Mouse (Mus musculus) kidney, embryonic 16.5 days (tissue): ENCODE measurements around the gene Rad51. TPM values are rescaled to one million over a fixed set of nuclear protein-coding genes. Genes with fewer than 3 reads are reported as not detected.

Experiments
- ATAC-seq: fragments of 200-750 bp; cut with Nextera tagmentation; 2 replicates; pipeline ENCODE4 v1.8.0; 2017; ENCODE audit warnings: moderate TSS enrichment; ENCODE audit not compliant: low FRiP score, low TSS enrichment
- H3K27ac ChIP-seq: fragments of 300-500 bp; sonication (generic); 2 replicates; pipeline ENCODE4 v1.5.1; 2014; ENCODE audit warnings: low read length
- H3K27me3 ChIP-seq: fragments of 300-500 bp; sonication (generic); 2 replicates; pipeline ENCODE4 v1.6.1; 2014; ENCODE audit warnings: low read length, control low read depth, mixed read lengths; ENCODE audit not compliant: insufficient read depth
- H3K36me3 ChIP-seq: fragments of 300-500 bp; sonication (generic); 2 replicates; pipeline ENCODE4 v1.6.1; 2014; ENCODE audit warnings: low read length, control low read depth, mixed read lengths; ENCODE audit not compliant: insufficient read depth
- H3K4me1 ChIP-seq: fragments of 300-500 bp; sonication (generic); 2 replicates; pipeline ENCODE4 v1.6.1; 2014; ENCODE audit warnings: low read length, control low read depth, mixed read lengths; ENCODE audit not compliant: insufficient read depth
- H3K4me2 ChIP-seq: fragments of 300-500 bp; sonication (generic); replicated peaks from 2 replicates; pipeline ENCODE4 v1.6.1; 2014; ENCODE audit warnings: low read depth, low read length
- H3K4me3 ChIP-seq: fragments of 300-500 bp; sonication (generic); 2 replicates; pipeline ENCODE4 v1.5.1; 2014; ENCODE audit warnings: mild to moderate bottlenecking, low read length
- H3K9ac ChIP-seq: fragments of 300-500 bp; sonication (generic); replicated peaks from 2 replicates; pipeline ENCODE4 v1.6.1; 2014; ENCODE audit warnings: low read length
- H3K9me3 ChIP-seq: fragments of 300-500 bp; sonication (generic); 2 replicates; pipeline ENCODE4 v1.6.1; 2016; ENCODE audit warnings: low read length, control low read depth
- WGBS: fragments of 180-500 bp; shearing (Covaris S2); extraction: QIAGEN DNeasy Blood & Tissue Kit; methylation state at CpG from one replicate; pipeline ENCODE4 v1.1.7; 2014; 5-methylcytosine and 5-hydroxymethylcytosine counted together
- polyA plus RNA-seq: library from polyadenylated mRNA; unstranded; fragments of >200 nt; fragmentation: Nextera tagmentation; extraction: Ambion mirVana; gene quantifications from 2 replicates; pipeline ENCODE4 v1.2.1, GENCODE M21; 2015

Gene Rad51
- polyA plus RNA-seq, 1 experiment from 2014 or later, result 50.7 TPM

DNA sequence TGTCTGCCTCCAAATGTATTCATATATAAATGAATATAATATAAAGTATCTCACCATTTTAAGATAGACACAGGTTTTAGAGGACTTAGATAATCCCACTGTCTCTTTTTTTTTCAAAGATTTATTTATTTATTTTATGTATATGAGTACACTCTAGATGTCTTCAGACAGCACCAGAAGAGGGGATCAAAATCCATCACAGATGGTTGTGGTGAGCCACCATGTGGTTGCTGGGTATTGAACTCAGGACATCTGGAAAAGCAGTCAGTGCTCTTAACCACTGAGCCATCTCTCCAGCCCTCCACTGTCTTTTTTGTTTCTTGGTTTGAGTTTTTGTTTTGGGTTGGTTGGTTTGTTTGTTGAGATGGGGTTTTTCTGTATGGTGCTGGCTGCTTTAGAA lies 45.2 kb downstream of the Rad51 start:
- Histone ChIP-seq H3K27me3 (no peaks in the 10 kb centered on the region), H3K9ac (no peak overlapping the region), H3K27ac (no peak overlapping the region), H3K4me2 (peak overlapping the region; percentile 77; the same call in 1 of the 2 replicates), H3K9me3 (no peaks in the 10 kb centered on the region), H3K4me3 (no peak overlapping the region), H3K4me1 (peaks cover 14% of the 10 kb centered on the region), H3K36me3 (0 out of 2 replicates have a peak, but pooled peaks cover under 1% of the 10 kb centered on the region)
- no peak for ATAC-seq

DNA sequence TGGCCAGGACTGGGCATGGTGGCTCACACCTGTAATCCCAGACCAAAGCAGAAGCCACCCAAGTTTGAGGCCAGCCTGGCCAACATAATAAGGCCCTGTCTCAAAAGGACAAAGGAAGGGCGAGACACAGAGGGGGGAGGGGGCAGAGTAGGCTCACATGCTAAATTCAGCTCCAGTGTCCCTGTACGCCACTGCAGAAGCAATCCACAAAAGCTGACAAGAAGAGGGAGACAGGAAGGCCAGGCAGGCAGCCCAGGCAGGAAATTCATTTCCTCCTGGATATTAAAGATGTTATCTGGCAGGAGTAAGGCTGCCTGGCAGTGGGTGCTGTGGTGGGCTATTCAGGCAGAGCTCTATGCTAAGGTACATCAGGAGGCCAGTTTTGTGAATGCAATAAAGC lies 48.7 kb downstream of the Rad51 start:
- Histone ChIP-seq H3K4me1 (peaks cover 3% of the 10 kb centered on the region; the same call in 1 of the 2 replicates), H3K9ac (no peak overlapping the region), H3K9me3 (no peaks in the 10 kb centered on the region), H3K36me3 (no peaks in the 10 kb centered on the region), H3K27me3 (0 out of 2 replicates have a peak, but pooled peaks cover 8% of the 10 kb centered on the region), H3K4me2 (no peak overlapping the region), H3K4me3 (no peak overlapping the region), H3K27ac (peak overlapping the region; percentile 21)
- 0 out of 2 replicates have a peak, but pooled peaks have one; percentile 11 for ATAC-seq
- WGBS, result 40% methylated on average over 2 of the region's 2 CpGs

DNA sequence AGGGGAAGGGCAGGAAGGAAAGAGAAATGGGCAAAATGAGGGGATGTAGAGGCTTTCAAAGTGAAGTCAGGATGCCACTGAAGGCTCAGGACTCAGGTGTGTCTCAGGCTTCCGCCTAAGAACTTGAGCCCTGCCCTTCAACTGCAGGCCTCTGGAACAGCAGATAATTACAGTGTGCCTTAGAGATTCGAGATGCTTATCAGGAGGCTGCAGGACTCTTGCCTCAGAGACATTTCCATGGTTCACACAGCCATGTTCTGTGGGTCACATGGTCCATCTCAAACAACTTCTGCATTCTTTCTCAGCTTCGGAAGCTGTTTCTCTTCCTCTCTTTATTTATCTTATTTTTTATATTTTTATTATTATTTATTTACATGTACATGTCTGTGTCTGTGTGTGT lies 50.5 kb downstream of the Rad51 start:
- 65% methylated on average over 3 of the region's 3 CpGs for WGBS
- H3K36me3 ChIP-seq, result no peaks in the 10 kb centered on the region
- no peaks in the 10 kb centered on the region for H3K9me3 ChIP-seq
- no peak for ATAC-seq
- no peak overlapping the region for H3K4me3 ChIP-seq
- H3K27ac ChIP-seq, result no peak overlapping the region
- H3K9ac ChIP-seq, result no peak overlapping the region
- peaks cover 20% of the 10 kb centered on the region; the same call in 1 of the 2 replicates for H3K27me3 ChIP-seq
- H3K4me2 ChIP-seq, result no peak overlapping the region
- peaks cover 12% of the 10 kb centered on the region for H3K4me1 ChIP-seq

- no peak overlapping the region for H3K27ac ChIP-seq
- no peak for ATAC-seq
- no peak overlapping the region for H3K4me3 ChIP-seq
- no peak overlapping the region for H3K4me2 ChIP-seq
- peaks cover 12% of the 10 kb centered on the region for H3K4me1 ChIP-seq
- H3K9me3 ChIP-seq, result no peaks in the 10 kb centered on the region
- H3K36me3 ChIP-seq, result no peaks in the 10 kb centered on the region
- 88% methylated on average over 4 of the region's 4 CpGs for WGBS
- peaks cover 21% of the 10 kb centered on the region; the same call in 1 of the 2 replicates for H3K27me3 ChIP-seq
- no peak overlapping the region for H3K9ac ChIP-seq
Observed at GRCm38 (mm10) chr2:119163999-119164398, 51.4 kb downstream of the Rad51 start.

- Histone ChIP-seq H3K27ac (no peak overlapping the region), H3K27me3 (peaks cover 21% of the 10 kb centered on the region; the same call in 1 of the 2 replicates), H3K9me3 (no peaks in the 10 kb centered on the region), H3K4me1 (peaks cover 12% of the 10 kb centered on the region), H3K4me3 (no peak overlapping the region), H3K36me3 (no peaks in the 10 kb centered on the region), H3K4me2 (no peak overlapping the region), H3K9ac (no peak overlapping the region)
- no peak for ATAC-seq
Observed at GRCm38 (mm10) chr2:119165401-119165800, 52.8 kb downstream of the Rad51 start.

GRCm38 (mm10) chr2:119166901-119167865 lies 54.6 kb downstream of the Rad51 start, which contains the start of gene Gchfr:
Gene Gchfr (plus strand): TSS chr2:119167773.
- Histone ChIP-seq H3K4me3 (peak within 1 kb of the TSS; percentile 58), H3K36me3 (no peaks in the 10 kb centered on the region), H3K9ac (peak within 1 kb of the TSS; percentile 62), H3K27ac (no peak within 1 kb of the TSS), H3K4me2 (peak within 1 kb of the TSS; percentile 94), H3K4me1 (peaks cover 12% of the 10 kb centered on the region), H3K9me3 (no peaks in the 10 kb centered on the region), H3K27me3 (peaks cover 21% of the 10 kb centered on the region; the same call in 1 of the 2 replicates)
- ATAC-seq, result peak; percentile 86
- WGBS, result under 1% methylated on average over 60 of the region's 60 CpGs

GRCm38 (mm10) chr2:119167866-119168256 lies 55.3 kb downstream of the Rad51 start:
- no peak; the same call in 1 of the 2 replicates for ATAC-seq
- H3K27ac ChIP-seq, result no peak overlapping the region
- 3% methylated on average over 26 of the region's 26 CpGs for WGBS
- H3K4me2 ChIP-seq, result peak overlapping the region; percentile 94
- no peaks in the 10 kb centered on the region for H3K9me3 ChIP-seq
- peak overlapping the region; percentile 58 for H3K4me3 ChIP-seq
- H3K4me1 ChIP-seq, result peaks cover 18% of the 10 kb centered on the region
- H3K27me3 ChIP-seq, result peaks cover 21% of the 10 kb centered on the region; the same call in 1 of the 2 replicates
- no peaks in the 10 kb centered on the region for H3K36me3 ChIP-seq
- peak overlapping the region; percentile 62 for H3K9ac ChIP-seq

DNA sequence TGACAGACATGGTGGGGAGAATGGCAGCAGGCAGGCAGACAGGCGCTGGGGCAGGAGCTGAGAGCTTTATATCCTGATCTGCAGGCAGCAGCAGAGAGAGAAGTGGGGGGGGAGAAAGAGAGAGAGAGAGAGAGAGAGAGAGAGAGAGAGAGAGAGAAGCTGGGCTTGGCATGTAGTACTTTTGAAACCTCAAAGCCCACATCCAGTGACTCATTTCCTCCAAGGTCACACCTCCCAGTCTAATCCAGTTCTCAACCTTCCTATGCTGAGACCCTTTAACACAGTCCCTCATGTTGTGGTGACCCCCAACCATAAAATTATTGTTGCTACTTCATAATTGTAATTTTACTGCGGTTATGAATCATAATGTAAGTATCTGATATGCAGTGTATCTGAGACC lies 57.7 kb downstream of the Rad51 start:
- no peaks in the 10 kb centered on the region for H3K9me3 ChIP-seq
- H3K36me3 ChIP-seq, result no peaks in the 10 kb centered on the region
- no peak overlapping the region for H3K4me3 ChIP-seq
- H3K27ac ChIP-seq, result no peak overlapping the region
- H3K4me1 ChIP-seq, result peaks cover 42% of the 10 kb centered on the region
- ATAC-seq, result no peak
- no peak overlapping the region for H3K9ac ChIP-seq
- peaks cover 21% of the 10 kb centered on the region; the same call in 1 of the 2 replicates for H3K27me3 ChIP-seq
- no peak overlapping the region for H3K4me2 ChIP-seq
- WGBS, result 84% methylated on average over 2 of the region's 2 CpGs

DNA sequence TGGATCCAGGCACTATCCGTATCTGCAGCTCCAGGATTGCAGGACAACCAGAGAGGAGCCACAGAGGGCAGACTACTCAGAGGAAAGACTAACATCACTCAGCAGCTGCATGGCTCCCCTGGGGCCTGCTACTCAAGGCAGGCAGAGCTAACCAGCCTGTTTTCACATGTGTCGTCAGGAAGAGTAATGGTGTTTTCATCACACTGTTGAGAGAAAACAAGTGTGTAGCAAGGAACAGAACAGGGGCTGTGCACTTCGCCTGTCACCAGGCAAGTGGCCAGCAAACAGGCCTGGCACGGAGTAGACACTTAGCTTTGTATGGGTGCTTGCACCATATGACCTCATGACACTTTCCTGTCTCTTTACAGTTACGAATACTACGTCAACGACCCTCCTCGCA lies 59.0 kb downstream of the Rad51 start:
- Histone ChIP-seq H3K4me2 (no peak overlapping the region), H3K9me3 (no peaks in the 10 kb centered on the region), H3K4me3 (no peak overlapping the region), H3K4me1 (peaks cover 42% of the 10 kb centered on the region), H3K36me3 (no peaks in the 10 kb centered on the region), H3K9ac (no peak overlapping the region), H3K27me3 (peaks cover 13% of the 10 kb centered on the region; the same call in 1 of the 2 replicates), H3K27ac (no peak overlapping the region)
- 48% methylated on average over 8 of the region's 8 CpGs for WGBS
- ATAC-seq, result no peak

- Histone ChIP-seq H3K9ac (no peak overlapping the region), H3K4me2 (0 out of 2 replicates have a peak overlapping the region, but pooled peaks have one; percentile 20), H3K4me3 (no peak overlapping the region)
Observed at GRCm38 (mm10) chr2:119172446-119172845, 59.9 kb downstream of the Rad51 start.

More at GRCm38 (mm10) chr2:119172446-119172845, 59.9 kb downstream of the Rad51 start:
- Histone ChIP-seq H3K4me1 (peaks cover 35% of the 10 kb centered on the region), H3K27ac (peak overlapping the region; percentile 52; the same call in 1 of the 2 replicates), H3K36me3 (no peaks in the 10 kb centered on the region), H3K9me3 (no peaks in the 10 kb centered on the region), H3K27me3 (0 out of 2 replicates have a peak, but pooled peaks cover 6% of the 10 kb centered on the region)
- ATAC-seq, result no peak
- 86% methylated on average over 7 of the region's 7 CpGs for WGBS
